Mouse (Mus musculus) layer of hippocampus, adult 8-10 months (tissue): ENCODE results near the gene Tmbim7. TPM values are rescaled to one million over a fixed set of nuclear protein-coding genes. Genes with fewer than 3 reads are reported as not detected.

Experiments
- DNase-seq, 2 experiments: peaks; one replicate each; pipeline ENCODE4 v3.0.0; 2022; ENCODE audit warnings: low spot score in 2 of 2
- microRNA-seq, 2 experiments: library from miRNA; unstranded; fragments of <30 nt; microRNA quantifications; one replicate each; pipeline ENCODE4 v1.2.0; 2022
- total RNA-seq, 4 experiments: library from RNA; stranded (reverse); gene quantifications; 2 replicates each; pipeline ENCODE4 v1.2.4; 2022

The Tmbim7 gene
- total RNA-seq, 4 experiments from 2014 or later = not detected

DNA sequence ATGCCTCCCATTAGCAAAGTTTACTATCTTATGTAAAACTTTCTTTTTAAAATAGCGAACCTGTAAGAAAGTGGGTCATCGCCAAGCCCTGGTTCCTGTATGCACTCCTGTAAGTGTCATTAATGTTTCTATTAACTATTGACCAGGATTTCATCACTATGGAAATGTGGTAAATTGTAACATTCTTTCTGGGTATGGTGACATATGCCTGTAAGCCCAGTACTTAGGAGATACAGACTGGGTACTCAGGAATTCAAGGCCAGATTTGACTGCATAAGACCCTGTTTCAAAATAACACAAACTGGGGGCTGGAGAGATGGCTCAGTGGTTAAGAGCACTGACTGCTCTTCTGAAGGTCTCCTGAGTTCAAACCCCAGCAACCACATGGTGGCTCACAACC, 14.2 kb downstream of the Tmbim7 start:
- DNase-seq = no peak

DNA sequence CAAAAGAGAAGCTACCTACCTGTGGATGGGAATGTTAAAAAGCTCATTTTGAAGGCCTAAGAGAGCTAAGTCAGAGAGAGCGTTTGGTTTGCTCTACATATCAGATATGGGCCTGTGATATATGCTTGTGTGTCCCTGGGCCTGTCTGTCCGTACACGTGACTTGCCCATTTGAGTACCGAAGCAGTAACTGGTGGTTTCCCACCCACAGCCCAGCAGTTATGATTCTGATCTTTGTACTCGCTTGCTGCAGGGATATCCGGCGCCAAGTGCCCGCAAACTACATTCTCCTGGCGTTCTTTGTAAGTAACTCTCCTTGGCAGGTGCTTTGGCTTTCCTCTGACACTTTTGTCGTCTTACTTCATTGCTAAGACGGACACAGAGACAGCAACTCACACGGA, 15.6 kb downstream of the Tmbim7 start:
- DNase-seq = no peak

DNA sequence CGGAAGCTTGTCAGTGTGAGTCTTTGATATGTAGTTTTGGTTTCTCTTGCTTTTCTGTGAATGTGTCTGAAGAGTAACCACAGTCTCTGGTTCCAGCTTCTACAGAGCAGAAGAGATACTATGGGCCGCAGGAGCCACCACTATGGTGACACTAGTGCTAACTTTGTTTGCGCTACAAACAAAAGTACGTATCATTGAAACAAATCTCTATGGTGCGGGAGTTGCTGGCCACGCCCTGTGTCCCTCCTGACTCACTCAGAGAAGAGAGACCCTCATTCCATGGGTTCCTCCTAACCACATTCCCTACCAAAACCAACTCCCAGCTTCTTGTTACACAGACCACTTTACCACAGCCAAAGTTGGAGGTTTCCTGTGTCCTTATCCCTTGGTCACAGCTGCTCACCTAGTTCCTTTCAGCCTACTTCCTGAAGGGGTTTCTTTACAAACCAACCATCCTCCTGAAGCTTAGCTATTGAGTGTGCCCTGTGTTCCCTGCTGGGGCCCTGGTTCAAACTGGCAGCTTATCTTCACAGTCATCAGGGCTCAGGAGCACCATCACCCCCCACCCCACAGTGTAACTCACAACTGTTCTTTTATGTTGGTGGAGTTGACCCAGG, 19.1 kb downstream of the Tmbim7 start:
- no peak for DNase-seq

DNA sequence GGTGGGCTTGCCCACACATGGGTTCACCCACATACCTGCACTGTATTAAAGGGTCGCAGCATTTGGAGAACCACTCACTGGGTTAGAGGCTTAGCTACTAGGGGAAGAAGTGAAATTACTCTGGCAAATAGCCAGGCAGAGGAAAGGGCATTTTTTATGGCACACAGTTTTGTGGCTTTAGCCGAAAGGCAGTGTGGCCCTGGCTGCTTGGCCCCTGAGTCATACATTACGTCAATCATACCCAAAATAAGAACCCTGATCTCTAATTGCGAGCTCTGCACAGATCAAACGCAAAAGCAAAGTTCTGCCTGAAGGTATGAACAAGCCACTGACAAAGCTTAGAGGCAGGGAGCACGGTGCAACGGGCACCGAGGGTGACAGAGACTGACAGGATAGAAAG, 37.3 kb downstream of the Tmbim7 start:
- DNase-seq = no peak

DNA sequence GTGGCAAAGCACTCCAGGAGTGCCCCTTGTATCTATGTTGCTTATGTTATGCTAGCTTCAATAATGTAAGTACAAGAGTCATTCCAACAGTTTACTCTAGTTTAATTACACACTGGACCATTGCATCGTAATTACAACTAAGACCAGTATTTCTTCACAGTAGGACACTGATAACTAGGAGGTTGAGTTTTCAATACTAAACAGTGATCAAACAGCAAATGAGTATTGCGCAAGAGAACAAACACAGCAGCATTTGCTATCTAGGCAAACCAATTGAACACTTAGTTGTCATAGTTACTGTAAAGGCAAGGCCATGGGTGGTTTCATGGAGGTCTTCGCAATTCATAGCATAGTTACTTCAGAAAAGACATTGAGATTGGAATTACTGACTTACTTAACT, 40.3 kb downstream of the Tmbim7 start:
- DNase-seq = no peak

DNA sequence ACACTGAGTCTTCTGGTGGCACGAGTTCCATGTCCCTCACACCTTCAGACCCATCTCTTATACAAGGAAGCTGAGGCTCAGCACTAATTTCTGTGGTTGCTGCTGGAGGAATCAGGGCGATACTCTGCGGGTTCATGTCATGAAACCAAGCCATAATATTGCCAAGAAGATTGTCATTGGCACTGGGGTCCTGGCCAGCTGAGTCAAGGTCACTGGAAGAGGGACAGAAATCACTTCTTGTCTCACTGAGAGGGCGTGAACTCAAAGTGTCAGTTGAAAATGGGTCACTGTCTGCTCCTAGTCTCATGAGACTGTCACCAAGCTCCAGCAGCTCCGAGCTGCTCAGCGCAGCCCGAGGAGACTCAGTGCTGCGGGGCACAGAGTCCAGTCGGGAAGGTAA, 42.0 kb downstream of the Tmbim7 start:
- DNase-seq = no peak

DNA sequence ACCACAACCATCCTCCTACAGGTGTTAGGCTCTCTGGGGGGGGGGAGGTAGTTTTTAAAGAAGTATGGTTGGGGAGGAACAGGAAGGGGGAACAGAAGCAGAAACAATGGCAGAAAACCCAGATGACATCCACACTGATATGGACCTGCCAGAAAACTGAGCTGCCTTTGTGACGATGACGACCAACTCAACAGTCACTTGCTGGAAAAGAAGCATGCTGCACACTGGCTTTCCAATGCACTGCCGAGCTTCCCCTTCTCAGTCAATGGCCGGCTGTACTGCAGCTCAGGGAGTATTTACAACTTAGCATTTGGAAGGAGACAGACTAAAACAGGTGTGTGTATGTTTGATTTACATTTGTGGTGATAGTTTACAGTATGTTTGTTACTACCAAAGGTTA, 44.2 kb downstream of the Tmbim7 start:
- no peak for DNase-seq

DNA sequence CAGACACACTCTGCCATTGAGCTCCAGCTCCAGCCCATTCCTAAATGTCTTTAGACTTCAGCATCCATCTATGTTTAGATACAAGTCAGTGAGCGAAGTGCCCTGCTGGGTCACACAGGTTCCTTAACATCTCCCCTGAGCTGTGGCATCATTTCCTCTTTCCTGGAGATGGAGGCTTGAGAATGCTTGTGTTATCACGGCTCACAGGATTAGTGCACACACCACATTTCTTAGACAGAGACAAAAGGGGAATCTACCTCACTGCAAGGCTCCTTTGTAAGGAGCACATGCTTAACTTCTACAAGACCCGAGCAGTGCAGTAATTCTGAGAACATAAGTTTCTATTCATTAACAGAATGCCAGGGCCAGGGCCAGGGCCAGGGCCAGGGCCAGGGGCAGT, 45.0 kb downstream of the Tmbim7 start:
- DNase-seq = no peak

DNA sequence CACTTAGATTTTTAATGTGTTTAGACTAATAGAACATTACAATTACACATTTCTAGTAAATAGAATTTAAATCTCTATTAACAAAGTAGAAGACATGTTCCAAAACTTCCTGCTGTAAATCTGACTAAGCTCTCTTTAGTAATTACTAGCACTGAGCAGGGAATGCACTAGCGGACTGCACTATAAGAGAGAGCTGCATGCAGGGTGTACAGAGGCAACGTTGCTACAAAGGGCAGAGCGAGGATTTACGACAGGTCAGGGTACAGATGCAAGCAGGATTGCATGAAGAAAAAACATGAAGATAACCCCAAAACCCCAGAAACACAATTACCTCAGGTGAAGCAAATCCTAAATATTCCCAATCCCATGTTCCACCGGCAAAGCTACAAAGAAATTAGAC, 49.0 kb downstream of the Tmbim7 start:
- DNase-seq = no peak

DNA sequence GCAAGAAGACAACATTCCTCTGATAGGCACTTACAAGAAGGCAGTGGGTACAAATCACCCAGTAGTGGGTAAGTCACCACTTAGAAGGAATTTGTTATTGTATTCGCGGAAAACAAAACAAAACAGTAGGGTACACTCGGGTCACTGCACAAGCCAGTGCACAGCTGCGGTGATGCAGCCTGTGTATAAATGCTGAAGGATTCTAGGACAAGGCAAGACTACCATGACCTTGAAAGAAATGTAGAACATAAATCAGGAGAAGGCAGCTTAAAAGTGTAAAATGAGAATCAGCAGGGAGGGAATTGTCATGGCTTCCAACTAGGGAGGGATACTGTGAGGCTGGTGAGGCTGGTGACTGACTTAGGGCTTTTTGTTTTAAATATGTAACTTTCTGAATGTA, 51.2 kb downstream of the Tmbim7 start:
- no peak for DNase-seq

DNA sequence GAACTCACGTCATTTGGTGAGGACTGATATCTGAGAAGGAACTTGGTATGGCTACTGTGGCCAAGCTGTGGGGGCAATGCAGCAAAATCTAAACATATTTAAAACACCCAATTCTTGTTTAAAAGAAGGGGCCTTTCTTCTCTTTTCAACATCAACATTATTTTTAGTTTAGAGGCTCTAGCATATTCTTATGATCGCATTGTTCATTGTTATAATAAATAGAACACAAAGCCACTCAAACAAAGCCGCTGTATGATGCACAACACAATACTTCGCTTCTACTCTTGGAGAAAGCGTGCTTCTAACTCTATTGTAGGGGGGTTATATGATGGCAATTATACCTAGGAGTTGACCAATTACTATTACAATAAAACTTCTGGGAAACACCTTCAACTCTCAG, 64.8 kb downstream of the Tmbim7 start:
- DNase-seq = no peak

DNA sequence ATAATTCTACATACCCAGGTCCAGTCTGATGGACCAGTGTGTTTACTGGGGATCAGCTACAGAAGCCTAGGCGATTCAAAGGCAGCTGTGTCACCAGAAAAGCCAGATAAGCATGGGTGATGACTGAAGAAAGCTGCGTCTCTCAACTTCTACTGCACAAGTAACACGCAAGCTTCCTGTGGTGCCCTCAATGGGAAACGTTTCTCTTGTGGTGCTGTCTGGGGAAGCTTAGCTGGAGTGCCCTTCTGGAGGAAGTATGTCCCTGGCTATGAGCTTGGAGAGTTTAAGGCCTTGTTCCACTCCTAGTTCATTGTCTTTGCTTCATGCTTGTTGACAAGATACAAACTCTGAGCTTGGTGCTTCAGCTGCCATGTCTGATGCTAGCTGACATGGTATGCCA, 68.4 kb downstream of the Tmbim7 start:
- DNase-seq = no peak

DNA sequence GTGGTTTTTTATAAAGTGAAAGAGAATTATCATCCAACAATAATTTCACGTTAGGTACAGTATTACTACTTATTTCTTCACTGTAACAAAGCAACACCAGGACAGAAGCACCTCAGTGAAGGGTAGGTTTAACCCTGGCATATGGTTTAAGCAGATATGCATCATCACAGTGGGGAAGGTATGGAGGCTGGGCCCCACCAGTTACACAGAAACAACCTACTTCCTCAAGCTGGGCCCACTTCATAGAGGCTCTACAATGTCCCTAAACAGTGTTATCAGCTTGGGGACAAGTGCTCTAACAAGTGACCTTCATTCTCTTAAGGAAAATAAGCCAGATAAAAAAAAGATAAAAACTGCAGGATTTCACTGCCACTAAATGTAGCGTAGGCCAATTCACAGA, 71.9 kb downstream of the Tmbim7 start:
- no peak for DNase-seq

DNA sequence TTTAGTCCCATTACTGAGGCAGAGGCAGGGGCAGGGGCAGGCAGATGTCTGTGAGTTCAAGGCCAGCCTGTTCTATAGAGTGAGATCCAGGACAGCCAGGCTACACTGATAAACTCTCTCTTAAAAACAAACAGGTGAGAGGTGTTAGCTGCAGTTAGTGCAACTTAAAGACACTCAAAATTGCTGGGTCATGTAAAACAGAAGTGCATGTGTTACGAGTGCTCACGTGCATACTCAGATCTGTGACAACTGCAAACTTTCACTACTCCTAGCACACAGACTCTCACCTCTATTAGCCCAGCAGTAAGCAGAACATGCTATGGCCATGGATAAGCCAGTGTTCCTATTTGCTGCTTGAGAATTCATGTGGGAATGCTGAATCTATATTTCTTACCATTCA, 72.4 kb downstream of the Tmbim7 start:
- DNase-seq = no peak

DNA sequence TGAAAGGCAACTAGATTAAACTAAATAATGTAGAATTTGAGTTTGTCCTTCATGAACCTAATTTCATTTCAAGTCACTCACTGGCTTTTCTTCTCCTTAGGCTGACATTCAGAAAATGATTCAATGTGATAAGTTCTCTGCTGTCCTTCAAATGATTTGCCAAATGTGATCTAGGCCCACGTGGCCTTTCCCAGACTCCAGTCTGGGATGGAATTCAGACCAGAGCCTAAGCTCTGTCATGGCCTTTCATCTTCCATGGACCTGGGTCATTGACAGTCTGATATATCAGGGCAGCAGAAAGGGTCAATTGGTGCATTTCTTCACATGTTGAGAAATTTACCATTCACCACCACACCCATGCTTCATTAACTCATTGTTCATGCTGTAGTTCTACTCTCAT, 74.5 kb downstream of the Tmbim7 start:
- DNase-seq = no peak

DNA sequence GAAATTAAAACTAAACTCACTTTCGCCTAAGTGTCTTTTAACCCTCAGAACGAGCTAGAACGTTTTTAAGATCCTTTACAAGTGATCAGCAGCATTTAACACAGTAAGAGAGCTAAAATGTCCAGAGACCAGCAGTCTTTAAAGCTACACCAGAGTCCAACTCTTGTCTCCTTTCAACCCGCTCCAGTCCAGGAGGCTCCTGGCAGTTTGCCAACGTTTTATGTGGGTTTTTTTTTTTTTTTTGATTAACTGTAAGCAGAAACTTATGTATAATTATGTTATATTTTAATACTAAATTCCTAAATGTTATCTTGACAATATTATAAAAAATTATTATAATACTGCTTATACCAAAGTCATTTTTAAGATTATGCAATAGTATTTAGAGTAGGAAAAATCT, 77.8 kb downstream of the Tmbim7 start:
- no peak for DNase-seq

Small RNA genes within 50 kb of the gene (microRNA-seq; reads per million reads assigned to microRNA genes)
- gene Gm22926 (0 reads per million in 2 experiments), gene Gm26238 (0 reads per million in 2 experiments)

Other genes starting within 250 kb of the Tmbim7 start
- gene Fam133b, start 107.3 kb upstream of the Tmbim7 start, total RNA-seq = 10 to 100 TPM; 40.5 to 47.3 (median 45.4) TPM
- gene 1700109H08Rik, start 79.6 kb upstream of the Tmbim7 start, total RNA-seq = 1 to 10 TPM; 3.9 to 9.0 (median 5.5) TPM
- 10 to 100 TPM; 22.8 to 33.8 (median 29.7) TPM for gene Pex1, start 55.1 kb upstream of the Tmbim7 start, total RNA-seq
- gene Rbm48, start 54.6 kb upstream of the Tmbim7 start, total RNA-seq = 10 to 100 TPM; 13.4 to 17.5 (median 14.2) TPM
- 100 to 1,000 TPM in 1 of 4 experiments, 10 to 100 TPM in 3; 92.4 to 108 (median 95.7) TPM for gene Gatad1, start 6.0 kb downstream of the Tmbim7 start, total RNA-seq
- gene Ankib1, start 151.7 kb downstream of the Tmbim7 start, total RNA-seq = 100 to 1,000 TPM; 107 to 123 (median 115) TPM
- gene Krit1, start 152.0 kb downstream of the Tmbim7 start, total RNA-seq = 10 to 100 TPM; 46.5 to 70.8 (median 55.1) TPM
- gene Lrrd1, start 194.0 kb downstream of the Tmbim7 start, total RNA-seq = under 1 TPM; 0.14 to 0.49 (median 0.30) TPM
- gene Mterf1a, start 242.8 kb downstream of the Tmbim7 start, total RNA-seq = 10 to 100 TPM in 2 of 4 experiments, 1 to 10 TPM in 2; 7.0 to 12.4 (median 10.4) TPM